Mouse (Mus musculus) heart, embryonic 16.5 days (tissue): ENCODE measurements around the gene Dhps. TPM values are rescaled to one million over a fixed set of nuclear protein-coding genes. Genes with fewer than 3 reads are reported as not detected.
"Not testable (repeated sequence)": the region's sequence is repeated elsewhere in the genome, so short reads cannot be mapped to it uniquely, and the experiment has no call there.

Experiments used
- ATAC-seq: fragments of 200-750 bp; cut with Nextera tagmentation; replicated peaks from 2 replicates; pipeline ENCODE4 v1.8.0; 2017; ENCODE audit warnings: moderate number of reproducible peaks; ENCODE audit not compliant: insufficient read depth, low FRiP score; ENCODE audit errors: extremely low read depth
- H3K27ac ChIP-seq: fragments of 300-500 bp; sonication (generic); 2 replicates; pipeline ENCODE4 v1.5.1; 2014; ENCODE audit warnings: mild to moderate bottlenecking, low read length, control low read depth, moderate library complexity
- H3K27me3 ChIP-seq: fragments of 300-500 bp; sonication (generic); 2 replicates; pipeline ENCODE4 v1.6.1; 2014; ENCODE audit warnings: low read length, mixed read lengths; ENCODE audit not compliant: control insufficient read depth, insufficient read depth
- H3K36me3 ChIP-seq: fragments of 300-500 bp; sonication (generic); 2 replicates; pipeline ENCODE4 v1.6.1; 2014; ENCODE audit not compliant: control insufficient read depth, insufficient read depth
- H3K4me1 ChIP-seq: fragments of 300-500 bp; sonication (generic); 2 replicates; pipeline ENCODE4 v1.6.1; 2014; ENCODE audit warnings: low read length, mixed read lengths; ENCODE audit not compliant: control insufficient read depth, insufficient read depth
- H3K4me2 ChIP-seq: fragments of 300-500 bp; sonication (generic); 2 replicates; pipeline ENCODE4 v1.6.1; 2014; ENCODE audit warnings: low read depth, mild to moderate bottlenecking, control low read depth, low read length
- H3K4me3 ChIP-seq: fragments of 300-500 bp; sonication (generic); 2 replicates; pipeline ENCODE4 v1.5.1; 2014; ENCODE audit warnings: mild to moderate bottlenecking, control low read depth, low read length
- H3K9ac ChIP-seq: fragments of 300-500 bp; sonication (generic); 2 replicates; pipeline ENCODE4 v1.6.1; 2014; ENCODE audit warnings: low read length, control low read depth
- H3K9me3 ChIP-seq: fragments of 300-500 bp; sonication (generic); replicated peaks from 2 replicates; pipeline ENCODE4 v1.6.1; 2016; ENCODE audit warnings: low read length; ENCODE audit not compliant: control insufficient read depth
- WGBS: fragments of 180-500 bp; shearing (Covaris S2); extraction: QIAGEN DNeasy Blood & Tissue Kit; methylation state at CpG from one replicate; pipeline ENCODE4 v1.1.7; 2014; 5-methylcytosine and 5-hydroxymethylcytosine counted together
- polyA plus RNA-seq: library from polyadenylated mRNA; unstranded; fragments of >200 nt; fragmentation: Nextera tagmentation; extraction: Ambion mirVana; gene quantifications from 2 replicates; pipeline ENCODE4 v1.2.1, GENCODE M21; 2015

Gene Dhps
- polyA plus RNA-seq, 1 experiment from 2014 or later: 51.5 TPM

- H3K4me3 ChIP-seq: no peak overlapping the region
- H3K9ac ChIP-seq: no peak overlapping the region
- H3K36me3 ChIP-seq: peaks cover 27% of the 10 kb centered on the region
These were observed 1.6 kb downstream of the Dhps start for GRCm38 (mm10) chr8:85073041-85073612.

GRCm38 (mm10) chr8:85074167-85074566, 2.6 kb downstream of the Dhps start:
- H3K27ac ChIP-seq: no peak overlapping the region
- 79% methylated on average over 10 of the region's 10 CpGs for WGBS
- peaks cover 14% of the 10 kb centered on the region for H3K4me1 ChIP-seq
- no peak overlapping the region for H3K4me2 ChIP-seq
- H3K36me3 ChIP-seq: peaks cover 34% of the 10 kb centered on the region
- ATAC-seq: no peak
- no peaks in the 10 kb centered on the region for H3K27me3 ChIP-seq
- no peaks in the 10 kb centered on the region for H3K9me3 ChIP-seq
- H3K9ac ChIP-seq: no peak overlapping the region
- no peak overlapping the region for H3K4me3 ChIP-seq

More at GRCm38 (mm10) chr8:85073041-85073612, 1.6 kb downstream of the Dhps start:
- H3K9me3 ChIP-seq: no peaks in the 10 kb centered on the region
- ATAC-seq: no peak
- H3K27ac ChIP-seq: no peak overlapping the region
- no peak overlapping the region for H3K4me2 ChIP-seq
- 85% methylated on average over 15 of the region's 15 CpGs for whole genome bisulfite sequencing
- H3K27me3 ChIP-seq: no peaks in the 10 kb centered on the region
- peaks cover 9% of the 10 kb centered on the region for H3K4me1 ChIP-seq

GRCm38 (mm10) chr8:85074617-85075016, 3.1 kb downstream of the Dhps start:
- 89% methylated on average over 10 of the region's 10 CpGs for WGBS
- H3K4me3 ChIP-seq: no peak overlapping the region
- no peak overlapping the region for H3K9ac ChIP-seq
- H3K27me3 ChIP-seq: no peaks in the 10 kb centered on the region
- no peaks in the 10 kb centered on the region for H3K9me3 ChIP-seq
- no peak overlapping the region for H3K27ac ChIP-seq
- H3K4me2 ChIP-seq: no peak overlapping the region
- ATAC-seq: no peak
- H3K36me3 ChIP-seq: peaks cover 34% of the 10 kb centered on the region
- H3K4me1 ChIP-seq: peaks cover 15% of the 10 kb centered on the region

- H3K27ac ChIP-seq: no peak overlapping the region
- H3K9ac ChIP-seq: no peak overlapping the region
- H3K4me3 ChIP-seq: no peak overlapping the region
- H3K4me1 ChIP-seq: peaks cover 19% of the 10 kb centered on the region
- no peak overlapping the region for H3K4me2 ChIP-seq
- peaks cover 34% of the 10 kb centered on the region for H3K36me3 ChIP-seq
- no peaks in the 10 kb centered on the region for H3K27me3 ChIP-seq
- H3K9me3 ChIP-seq: no peaks in the 10 kb centered on the region
- ATAC-seq: no peak
- WGBS: 76% methylated on average over 9 of the region's 9 CpGs
These were observed 4.4 kb downstream of the Dhps start for GRCm38 (mm10) chr8:85076001-85076400.

GRCm38 (mm10) chr8:85076993-85077392, 5.4 kb downstream of the Dhps start:
- 0% methylated on average over 2 of the region's 2 CpGs for WGBS
- Histone ChIP-seq H3K4me2 (no peak overlapping the region), H3K27me3 (no peaks in the 10 kb centered on the region), H3K4me1 (peaks cover 22% of the 10 kb centered on the region), H3K27ac (no peak overlapping the region), H3K9me3 (no peaks in the 10 kb centered on the region), H3K4me3 (no peak overlapping the region), H3K36me3 (peaks cover 34% of the 10 kb centered on the region), H3K9ac (no peak overlapping the region)
- ATAC-seq: no peak

GRCm38 (mm10) chr8:85080214-85080531, 8.6 kb downstream of the Dhps start:
- no peak for ATAC-seq
- Histone ChIP-seq H3K9me3 (no peaks in the 10 kb centered on the region), H3K36me3 (peaks cover 23% of the 10 kb centered on the region), H3K4me2 (peak overlapping the region; percentile 94), H3K9ac (peak overlapping the region; percentile 94), H3K4me3 (peak overlapping the region; percentile 96), H3K27ac (peak overlapping the region; percentile 81; the same call in 1 of the 2 replicates), H3K4me1 (peaks cover 27% of the 10 kb centered on the region), H3K27me3 (no peaks in the 10 kb centered on the region)
- WGBS: 1% methylated on average over 25 of the region's 25 CpGs

GRCm38 (mm10) chr8:85080532-85081215, 9.1 kb downstream of the Dhps start, which contains the start of gene Wdr83os:
TSS of gene Wdr83os (plus strand) at chr8:85080740.
- H3K27me3 ChIP-seq: no peaks in the 10 kb centered on the region
- ATAC-seq: no peak
- H3K9me3 ChIP-seq: no peaks in the 10 kb centered on the region

GRCm38 (mm10) chr8:85081216-85081555, 9.6 kb downstream of the Dhps start, which contains the start of gene Wdr83:
TSS of gene Wdr83 (minus strand) at chr8:85081306.
- H3K27me3 ChIP-seq: no peaks in the 10 kb centered on the region
- peak within 1 kb of the TSS; percentile 94 for H3K9ac ChIP-seq
- H3K4me2 ChIP-seq: peak within 1 kb of the TSS; percentile 94
- H3K9me3 ChIP-seq: no peaks in the 10 kb centered on the region
- peak; percentile 65 for ATAC-seq
- peaks cover 27% of the 10 kb centered on the region for H3K4me1 ChIP-seq
- 2% methylated on average over 9 of the region's 9 CpGs for WGBS
- H3K36me3 ChIP-seq: peaks cover 18% of the 10 kb centered on the region
- peak within 1 kb of the TSS; percentile 81 for H3K27ac ChIP-seq
- peak within 1 kb of the TSS; percentile 96 for H3K4me3 ChIP-seq

More at GRCm38 (mm10) chr8:85080532-85081215, 9.1 kb downstream of the Dhps start, which contains the start of gene Wdr83os:
- Histone ChIP-seq H3K4me2 (peak within 1 kb of the TSS; percentile 94), H3K4me1 (peaks cover 27% of the 10 kb centered on the region), H3K4me3 (peak within 1 kb of the TSS; percentile 96), H3K9ac (peak within 1 kb of the TSS; percentile 94), H3K36me3 (peaks cover 22% of the 10 kb centered on the region), H3K27ac (peak within 1 kb of the TSS; percentile 81)
- WGBS: under 1% methylated on average over 30 of the region's 30 CpGs

- WGBS: 84% methylated on average over 4 of the region's 4 CpGs
- not testable (repeated sequence) for H3K4me2 ChIP-seq, H3K4me3 ChIP-seq
These were observed 10.6 kb downstream of the Dhps start for GRCm38 (mm10) chr8:85082169-85082568.

More at GRCm38 (mm10) chr8:85082169-85082568, 10.6 kb downstream of the Dhps start:
- H3K9me3 ChIP-seq, H3K27me3 ChIP-seq, H3K9ac ChIP-seq, ATAC-seq, H3K27ac ChIP-seq: not testable (repeated sequence)
- Histone ChIP-seq H3K36me3 (peaks cover 16% of the 10 kb centered on the region), H3K4me1 (peaks cover 27% of the 10 kb centered on the region)
